Mouse (Mus musculus) left cerebral cortex, postnatal 14 days (tissue): Measurements from ENCODE around the gene Tcp1. TPM values are rescaled to one million over a fixed set of nuclear protein-coding genes. Genes with fewer than 3 reads are reported as not detected.
"Not testable (repeated sequence)": the region's sequence is repeated elsewhere in the genome, so short reads cannot be mapped to it uniquely, and the experiment has no call there.

Experiments
- DNase-seq, 2 experiments: peaks; one replicate each; pipeline ENCODE4 v3.0.0; 2021 to 2022; ENCODE audit warnings: low spot score in 2 of 2, mixed read lengths in 1 of 2
- intact Hi-C: fragments of 180-260 bp; cut with DNase I; formaldehyde crosslinking; loops from one replicate; pipeline ENCODE4 v1.15.1; 2025
- total RNA-seq, 2 experiments: library from RNA; stranded (reverse); gene quantifications; 2 replicates each; pipeline ENCODE4 v1.2.3; 2021

Tcp1 gene
- total RNA-seq, 2 experiments from 2014 or later, result 204 to 211 TPM

DNA sequence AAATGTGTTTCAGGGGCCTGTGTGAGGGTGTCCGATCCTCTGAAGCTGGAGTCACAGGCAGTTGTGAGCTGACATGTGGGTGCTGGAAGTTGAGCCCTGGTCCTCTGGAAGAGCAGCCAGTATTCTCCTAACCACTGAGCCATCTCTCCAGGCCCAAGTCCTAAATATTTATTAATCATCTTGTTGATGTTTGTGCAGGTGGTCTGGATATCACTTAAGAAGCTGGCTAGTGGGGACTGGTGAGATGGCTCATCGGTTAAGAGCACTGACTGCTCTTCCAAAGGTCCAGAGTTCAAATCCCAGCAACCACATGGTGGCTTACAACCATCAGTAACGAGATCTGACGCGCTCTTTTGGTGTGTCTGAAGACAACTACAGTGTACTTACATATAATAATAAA, 34.2 kb downstream of the Tcp1 start:
- DNase-seq, result no peak
- intact Hi-C loops, result no loop called here

DNA sequence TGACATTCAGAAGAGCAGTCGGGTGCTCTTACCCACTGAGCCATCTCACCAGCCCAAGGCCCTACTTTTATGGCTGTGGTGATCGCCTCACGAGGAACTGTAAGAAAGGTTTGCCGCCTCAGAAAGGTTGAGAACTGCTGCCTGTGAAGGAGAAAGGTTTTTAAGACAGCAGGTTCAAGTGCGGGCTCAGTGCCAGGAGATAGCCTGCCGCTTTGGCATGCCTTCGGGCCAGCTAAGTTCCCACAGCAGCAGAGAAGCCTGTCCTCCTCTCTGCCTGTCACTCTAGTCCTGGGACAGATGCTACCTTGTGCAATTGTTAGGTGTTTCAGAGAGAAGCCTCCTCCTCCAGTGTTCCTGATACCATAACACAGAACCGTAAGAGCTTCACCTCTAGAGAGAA, 41.2 kb downstream of the Tcp1 start:
- no peak for DNase-seq
- intact Hi-C loops, result no loop called here

DNA sequence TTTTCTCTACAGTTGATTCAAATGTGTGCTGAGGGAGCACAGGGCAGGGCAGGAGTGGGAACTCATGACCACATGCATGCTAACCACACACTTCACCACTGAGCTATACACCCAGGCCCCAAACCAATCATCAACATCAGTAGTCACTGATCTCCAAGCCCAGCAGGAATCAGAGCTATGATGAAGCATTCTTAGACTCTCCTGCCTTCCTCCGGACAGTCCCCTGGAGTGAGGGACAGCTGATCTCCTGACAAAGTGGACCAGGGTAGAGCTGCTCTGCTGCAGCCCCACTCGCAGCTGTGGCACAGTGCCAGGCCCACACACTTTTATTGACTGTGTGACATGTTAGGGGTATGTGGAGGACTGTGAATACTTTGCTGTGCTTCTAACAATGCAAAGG, 43.9 kb downstream of the Tcp1 start:
- intact Hi-C loops, DNase-seq: not testable (repeated sequence)

DNA sequence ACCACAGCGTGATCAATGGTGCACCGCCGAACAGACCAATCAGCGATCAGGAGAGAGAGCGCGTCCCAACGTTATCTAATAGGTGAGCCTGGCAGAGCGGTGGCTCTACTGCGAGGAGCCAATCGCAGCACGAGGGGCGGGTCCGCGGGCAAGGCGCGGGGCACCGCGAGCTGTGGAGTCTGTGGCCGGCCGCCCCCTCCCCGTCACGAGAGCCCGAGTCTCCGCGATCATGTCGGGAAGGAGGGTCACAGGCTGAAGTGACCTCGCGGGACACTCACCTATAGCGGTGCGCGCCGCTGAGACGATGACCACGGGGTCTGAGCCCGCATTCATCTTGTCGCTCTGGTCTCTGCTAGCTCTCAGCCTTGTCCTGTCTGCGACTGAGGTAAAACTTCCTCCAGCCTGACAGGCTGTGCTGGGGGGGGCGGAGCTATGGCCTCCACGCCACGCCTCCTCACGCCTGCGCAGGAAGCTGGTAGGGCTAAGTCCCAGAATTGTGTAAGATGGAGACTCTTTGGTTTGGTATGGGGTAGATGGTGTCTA, 44.9 kb downstream of the Tcp1 start, which contains the start of gene Acat2:
TSS of gene Acat2 (minus strand) at position 417 of the 543 bp plus-strand sequence.
- peak; percentile 96 to 98 for DNase-seq
- intact Hi-C loops, result loop anchor here (2.0 kb wide), 1 partner anchor 44 kb away; the partner anchor contains the start of gene Mrpl18

DNA sequence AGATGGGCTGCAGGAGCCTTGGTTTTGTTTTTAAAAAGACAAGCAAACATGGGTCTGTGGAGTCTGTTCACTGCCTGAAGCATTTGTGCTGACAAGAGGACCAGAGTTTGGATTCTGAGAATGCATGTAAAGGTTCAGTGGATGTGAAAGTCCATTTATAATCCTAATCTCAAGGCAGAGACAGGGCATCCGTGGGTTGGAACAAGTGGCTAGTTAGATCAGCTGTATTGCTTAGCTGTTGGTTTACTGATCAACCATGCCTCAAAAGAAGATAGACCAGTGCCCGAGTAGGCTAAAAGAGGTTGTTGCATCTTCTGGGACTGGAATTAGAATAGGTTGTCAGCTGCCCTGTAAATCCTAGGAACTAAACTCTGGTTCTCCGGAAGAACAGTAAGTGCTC, 48.0 kb downstream of the Tcp1 start:
- DNase-seq, result no peak
- intact Hi-C loops, result no loop called here

DNA sequence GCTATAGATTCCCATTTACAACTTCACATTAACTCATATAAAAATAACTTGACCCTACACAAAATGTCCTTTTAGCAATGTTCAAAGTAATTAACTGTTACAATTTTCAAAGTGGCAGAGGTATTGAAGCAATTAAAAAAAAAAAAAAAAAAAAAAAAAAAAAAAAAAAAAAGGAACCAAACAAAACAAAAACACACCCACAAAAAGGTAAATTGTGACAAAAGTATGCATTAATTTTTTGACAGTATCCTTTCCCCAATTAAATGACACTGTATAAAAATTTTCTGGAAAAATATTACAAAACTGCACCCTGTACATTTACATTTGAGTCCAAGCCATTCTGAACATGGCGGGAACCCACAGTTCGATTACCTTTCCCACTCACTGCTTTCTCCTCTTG, 51.7 kb downstream of the Tcp1 start:
- DNase-seq, result no peak
- intact Hi-C loops, result no loop called here

DNA sequence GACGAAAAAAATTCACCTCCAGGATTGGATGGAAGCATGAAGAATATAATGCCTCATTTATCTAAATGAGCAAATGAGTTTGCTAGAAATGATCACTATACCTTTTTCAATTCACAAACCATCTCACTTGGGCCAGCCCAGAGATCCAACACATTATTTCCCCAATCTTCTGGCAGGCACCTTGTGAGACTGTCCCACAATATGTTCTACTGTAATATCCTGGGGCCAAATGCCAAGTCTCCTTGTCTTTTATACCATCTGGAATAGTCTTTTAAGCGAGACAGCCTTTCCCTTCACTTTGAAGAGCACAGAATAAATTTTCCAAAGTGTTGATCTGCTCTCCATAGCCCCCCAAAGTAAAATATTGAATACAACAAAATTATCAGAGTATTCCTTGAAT, 58.4 kb downstream of the Tcp1 start:
- intact Hi-C loops, result no loop called here
- no peak for DNase-seq

Other genes with a start within 250 kb of the Tcp1 start
- 1 to 10 TPM; 2.1 to 3.7 TPM for gene Slc22a1, start 239.9 kb upstream of the Tcp1 start, total RNA-seq
- 10 to 100 TPM; 25.8 to 25.9 TPM for gene Igf2r, start 146.0 kb upstream of the Tcp1 start, total RNA-seq
- gene Mas1, start 47.6 kb upstream of the Tcp1 start, total RNA-seq, result 10 to 100 TPM; 25.5 to 26.0 TPM
- gene Mrgprh, start 39.7 kb upstream of the Tcp1 start, total RNA-seq, result under 1 TPM; 0.29 to 0.44 TPM
- gene Pnldc1, start 5.5 kb upstream of the Tcp1 start, total RNA-seq, result 1 to 10 TPM; 1.8 to 5.8 TPM
- 10 to 100 TPM; 55.1 to 58.4 TPM for gene Mrpl18, start 644 bp downstream of the Tcp1 start, total RNA-seq
- 1 to 10 TPM; 2.1 to 2.9 TPM for gene Acat3, start 24.9 kb downstream of the Tcp1 start, total RNA-seq
- gene Acat2, start 45.0 kb downstream of the Tcp1 start, total RNA-seq, result 10 to 100 TPM; 79.6 to 80.6 TPM
- 10 to 100 TPM; 52.5 to 55.5 TPM for gene Wtap, start 78.5 kb downstream of the Tcp1 start, total RNA-seq
- 100 to 1,000 TPM; 268 to 271 TPM for gene Sod2, start 91.1 kb downstream of the Tcp1 start, total RNA-seq
- under 1 TPM in 1 of 2 experiments, not detected in 1; 0.55 TPM for gene Gpr31b, start 136.6 kb downstream of the Tcp1 start, total RNA-seq
- under 1 TPM in 1 of 2 experiments, not detected in 1; 0.23 TPM for gene Tcp10b, start 145.4 kb downstream of the Tcp1 start, total RNA-seq
- not detected for gene Unc93a, start 216.1 kb downstream of the Tcp1 start, total RNA-seq